Mouse (Mus musculus) layer of hippocampus, adult 8-10 months (tissue): ENCODE results near the gene 4933434E20Rik. TPM values are rescaled to one million over a fixed set of nuclear protein-coding genes. Genes with fewer than 3 reads are reported as not detected.

Experiments used
- DNase-seq, 2 experiments: peaks; one replicate each; pipeline ENCODE4 v3.0.0; 2022; ENCODE audit warnings: low spot score in 2 of 2
- total RNA-seq, 4 experiments: library from RNA; stranded (reverse); gene quantifications; 2 replicates each; pipeline ENCODE4 v1.2.4; 2022

Gene 4933434E20Rik
- total RNA-seq, result 100 to 1,000 TPM in 1 of 4 experiments, 10 to 100 TPM in 3; 94.7 to 111 (median 99.1) TPM

GRCm38 (mm10) chr3:90051441-90052350 lies at the start of gene 4933434E20Rik:
Gene 4933434E20Rik (plus strand): TSS chr3:90051636.
- peak; percentile 19 to 26 for DNase-seq

GRCm38 (mm10) chr3:90004091-90004796 lies 47.2 kb upstream of the 4933434E20Rik start:
- no peak for DNase-seq

DNA sequence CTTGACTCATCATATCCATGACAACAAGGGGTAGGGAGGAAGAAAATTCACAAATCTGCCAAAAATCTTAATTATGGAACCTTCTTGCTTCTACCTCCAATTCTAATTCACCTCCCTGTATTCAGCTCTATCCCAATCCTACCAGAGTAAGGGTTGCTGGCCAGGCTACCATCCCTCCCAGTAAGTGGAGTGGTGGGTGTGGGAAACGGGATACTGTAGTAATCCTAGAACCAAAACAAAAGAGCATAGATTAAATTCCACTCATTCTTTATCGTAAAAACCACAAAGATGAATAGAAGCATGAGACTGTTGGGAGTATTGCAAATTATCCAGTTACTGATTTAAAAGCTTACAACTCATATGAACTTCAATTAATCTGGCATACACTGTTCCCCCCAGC lies 41.1 kb upstream of the 4933434E20Rik start:
- no peak for DNase-seq

- no peak for DNase-seq
Observed at GRCm38 (mm10) chr3:90016626-90017025, 34.8 kb upstream of the 4933434E20Rik start.

DNA sequence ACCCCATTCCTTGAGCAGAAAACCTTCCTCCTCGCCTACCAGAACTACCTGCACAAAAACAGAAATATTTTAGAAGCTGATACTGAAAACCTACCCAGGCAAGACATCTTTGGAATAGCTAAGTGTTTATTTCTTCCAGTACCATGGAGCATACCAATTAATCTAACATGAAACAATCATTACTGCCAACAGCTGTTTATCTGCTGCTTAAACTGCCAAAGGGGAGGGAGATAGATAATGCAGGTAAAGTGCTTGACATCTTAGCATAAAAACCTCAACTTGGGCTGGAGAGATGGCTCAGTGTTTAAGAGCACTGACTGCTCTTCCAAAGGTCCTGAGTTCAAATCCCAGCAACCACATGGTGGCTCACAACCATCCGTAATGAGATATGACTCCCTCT lies 16.8 kb upstream of the 4933434E20Rik start:
- no peak for DNase-seq

DNA sequence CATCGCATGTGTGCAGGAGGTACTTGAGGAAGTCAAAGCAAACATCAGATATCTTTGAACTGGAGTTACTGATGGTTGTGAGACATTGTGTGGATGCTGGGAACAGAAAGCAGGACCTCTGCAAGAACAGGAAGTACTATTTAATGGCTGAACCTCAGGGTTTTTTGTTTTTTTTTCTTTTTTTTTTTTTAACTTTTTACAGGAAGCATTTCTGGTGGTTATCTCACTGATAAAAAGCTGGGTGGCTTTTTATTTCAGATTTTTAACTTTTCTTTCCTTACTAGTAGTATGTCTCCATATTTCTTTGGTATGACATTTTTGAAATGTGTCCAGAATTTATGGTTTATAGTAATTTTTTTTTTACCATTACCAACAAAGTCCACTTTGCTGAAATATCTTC lies 15.2 kb upstream of the 4933434E20Rik start:
- DNase-seq, result no peak

GRCm38 (mm10) chr3:90049691-90050090 lies 1.7 kb upstream of the 4933434E20Rik start:
- DNase-seq, result no peak

- DNase-seq, result peak; percentile 89 to 94
Observed at GRCm38 (mm10) chr3:90052351-90053241, 1.2 kb downstream of the 4933434E20Rik start, which contains the start of gene Ubap2l. Gene Ubap2l (minus strand): TSS chr3:90052628.

- DNase-seq, result no peak
Observed at GRCm38 (mm10) chr3:90061549-90061948, 10.1 kb downstream of the 4933434E20Rik start.

GRCm38 (mm10) chr3:90062539-90062938 lies 11.1 kb downstream of the 4933434E20Rik start:
- no peak for DNase-seq

GRCm38 (mm10) chr3:90064383-90064782 lies 12.9 kb downstream of the 4933434E20Rik start:
- no peak for DNase-seq

GRCm38 (mm10) chr3:90065553-90065952 lies 14.1 kb downstream of the 4933434E20Rik start:
- peak in 1 of 2 experiments; percentile 37 for DNase-seq

DNA sequence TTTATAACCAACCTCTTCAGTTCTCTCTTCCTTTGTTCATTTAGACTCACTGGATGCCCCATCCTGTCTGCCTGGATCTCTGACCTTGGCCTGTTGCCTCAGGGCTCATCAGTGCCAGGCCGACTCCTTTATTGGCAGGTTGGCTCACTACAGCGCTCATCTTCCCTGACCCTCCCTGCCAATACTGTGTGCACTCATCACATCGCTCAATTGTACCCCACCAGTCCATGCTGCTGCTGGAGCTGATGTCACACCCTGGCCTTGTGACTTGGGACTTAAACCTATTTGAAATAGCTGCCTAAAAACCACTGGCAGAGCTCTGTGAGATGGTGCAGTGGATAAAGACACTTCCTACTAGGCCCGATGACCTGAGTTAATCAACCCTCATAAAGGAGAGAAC lies 16.4 kb downstream of the 4933434E20Rik start:
- DNase-seq, result no peak

GRCm38 (mm10) chr3:90069688-90070087 lies 18.3 kb downstream of the 4933434E20Rik start:
- DNase-seq, result no peak

DNA sequence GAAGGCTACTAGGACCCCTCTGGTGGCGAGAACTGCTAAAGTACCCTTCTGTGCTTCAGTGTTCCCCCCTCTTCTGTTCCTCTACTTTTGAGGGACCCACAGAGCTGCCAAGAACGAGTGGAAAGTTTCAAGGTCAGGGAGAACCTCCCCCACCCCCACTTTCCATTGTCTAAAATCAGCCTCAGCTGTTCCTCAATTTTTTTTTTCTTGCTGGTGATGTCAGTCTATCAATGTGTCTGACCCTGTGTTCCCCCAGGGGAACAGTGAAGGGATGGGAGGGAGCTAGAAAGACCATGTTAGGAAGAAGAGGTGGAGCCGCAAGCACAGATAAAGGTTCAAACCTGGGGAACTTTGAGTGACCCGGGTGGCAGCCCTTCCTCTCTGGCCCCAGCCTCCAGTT lies 20.9 kb downstream of the 4933434E20Rik start, which contains the start of gene Tpm3:
Gene Tpm3 (plus strand): TSS at position 356 of the 400 bp plus-strand sequence.
- no peak for DNase-seq

- DNase-seq, result peak; percentile 64 to 87
Observed at GRCm38 (mm10) chr3:90076921-90077716, 25.7 kb downstream of the 4933434E20Rik start.

GRCm38 (mm10) chr3:90078224-90078623 lies 26.8 kb downstream of the 4933434E20Rik start:
- no peak for DNase-seq

DNA sequence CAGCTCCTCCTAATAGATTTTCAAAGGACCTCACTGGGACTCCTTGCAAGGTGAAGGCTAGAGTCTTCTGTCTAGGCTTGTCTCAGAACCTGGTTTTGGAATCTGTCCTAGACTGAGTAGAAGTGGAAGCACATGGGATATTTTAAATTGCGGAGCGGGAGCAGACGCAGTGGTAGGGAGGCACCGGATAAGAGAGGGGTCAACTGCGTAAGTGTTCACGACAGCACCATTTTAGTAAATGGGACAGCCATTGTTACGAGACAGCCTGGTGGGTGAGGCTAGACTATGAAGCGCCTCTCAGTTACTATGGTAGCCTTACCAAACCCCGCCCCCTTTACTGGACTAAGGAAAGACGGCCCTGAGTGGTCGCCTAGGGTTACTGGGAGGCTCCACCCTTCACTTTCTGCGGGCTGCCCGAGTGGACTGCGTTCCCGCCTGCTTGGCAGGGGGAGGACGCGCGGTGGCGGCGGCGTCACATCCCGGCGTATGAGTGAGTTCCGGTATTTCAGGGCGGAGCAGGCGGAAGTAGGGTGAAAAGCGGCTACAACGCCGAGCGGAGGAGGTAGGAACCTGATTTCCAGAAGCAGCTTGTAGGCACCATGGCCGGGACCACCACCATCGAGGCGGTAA lies 27.8 kb downstream of the 4933434E20Rik start:
- DNase-seq, result peak; percentile 89 to 90

DNA sequence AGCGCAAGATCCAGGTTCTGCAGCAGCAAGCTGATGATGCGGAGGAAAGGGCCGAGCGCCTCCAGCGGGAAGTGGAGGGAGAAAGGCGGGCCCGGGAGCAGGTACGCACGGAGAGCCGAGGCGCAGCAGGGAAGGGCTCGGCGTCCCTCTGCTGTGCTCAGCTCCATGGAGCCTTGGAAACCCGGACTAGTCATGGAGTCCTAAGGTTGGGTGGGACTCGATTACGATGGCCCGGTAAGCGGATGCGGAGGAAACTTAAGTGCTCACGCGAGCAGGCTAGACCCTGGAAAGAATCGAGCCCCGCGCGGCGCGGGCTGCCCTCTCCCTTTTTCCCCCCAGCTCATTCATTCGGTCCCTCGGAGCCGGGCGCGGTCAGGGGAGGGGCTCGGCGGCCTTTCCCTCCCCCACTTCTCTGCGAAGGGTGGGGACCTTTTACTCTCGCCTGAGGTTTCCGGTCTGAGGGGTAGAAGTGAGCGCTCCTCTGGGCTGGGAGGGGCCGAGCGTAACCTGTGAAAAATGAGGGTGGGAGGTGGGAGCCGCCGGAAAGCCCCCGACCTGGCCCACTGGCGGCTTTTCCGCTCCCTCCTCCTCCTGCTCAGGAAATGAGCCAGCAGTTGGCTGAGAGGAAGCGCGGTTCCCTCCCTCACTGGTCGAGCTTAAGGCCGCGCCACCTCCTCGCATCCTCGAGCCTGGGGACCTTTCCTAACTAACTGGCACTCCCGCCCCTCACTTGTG lies 28.5 kb downstream of the 4933434E20Rik start:
- DNase-seq, result peak; percentile 26 to 34
